Mouse (Mus musculus): ENCODE measurements around the gene Tmem258.
A peak's percentile ranks its signal among the peaks of the same experiment; 100 is the strongest.
"Not testable (repeated sequence)": the region's sequence is repeated elsewhere in the genome, so short reads cannot be mapped to it uniquely, and the experiment has no call there.

Tmem258 gene

GRCm38 (mm10) chr19:10203848-10204615 lies at the start of gene Tmem258, which contains the start of gene Fen1:
Tmem258 (plus strand) TSS chr19:10204014.
Fen1 (minus strand) TSS chr19:10204169.
- peak; percentile 85 to 94 for DNase-seq (ENCODE audit: low spot score in 2 of 2)

- DNase-seq (ENCODE audit: low spot score in 2 of 2) = no peak
Observed at GRCm38 (mm10) chr19:10157725-10158124, 46.1 kb upstream of the Tmem258 start.

GRCm38 (mm10) chr19:10163896-10164295 lies 39.9 kb upstream of the Tmem258 start:
- DNase-seq (ENCODE audit: low spot score in 2 of 2) = no peak

- not testable (repeated sequence) for DNase-seq (ENCODE audit: low spot score in 2 of 2)
Observed at GRCm38 (mm10) chr19:10165928-10166327, 37.9 kb upstream of the Tmem258 start.

GRCm38 (mm10) chr19:10167112-10167511 lies 36.7 kb upstream of the Tmem258 start:
- DNase-seq (ENCODE audit: low spot score in 2 of 2) = no peak

- DNase-seq (ENCODE audit: low spot score in 2 of 2) = no peak
Observed at GRCm38 (mm10) chr19:10167951-10168350, 35.9 kb upstream of the Tmem258 start.

GRCm38 (mm10) chr19:10168441-10168840 lies 35.4 kb upstream of the Tmem258 start:
- no peak for DNase-seq (ENCODE audit: low spot score in 2 of 2)

- no peak for DNase-seq (ENCODE audit: low spot score in 2 of 2)
Observed at GRCm38 (mm10) chr19:10169179-10169578, 34.6 kb upstream of the Tmem258 start.

- DNase-seq (ENCODE audit: low spot score in 2 of 2) = not testable (repeated sequence)
Observed at GRCm38 (mm10) chr19:10169692-10170330, 34.0 kb upstream of the Tmem258 start.

- DNase-seq (ENCODE audit: low spot score in 2 of 2) = no peak
Observed at GRCm38 (mm10) chr19:10170466-10170865, 33.3 kb upstream of the Tmem258 start.

- no peak for DNase-seq (ENCODE audit: low spot score in 2 of 2)
Observed at GRCm38 (mm10) chr19:10171359-10171758, 32.5 kb upstream of the Tmem258 start.

- DNase-seq (ENCODE audit: low spot score in 2 of 2) = no peak
Observed at GRCm38 (mm10) chr19:10171846-10172245, 32.0 kb upstream of the Tmem258 start.

GRCm38 (mm10) chr19:10173116-10173718 lies 30.6 kb upstream of the Tmem258 start:
- DNase-seq (ENCODE audit: low spot score in 2 of 2) = no peak

GRCm38 (mm10) chr19:10173844-10174539 lies 29.8 kb upstream of the Tmem258 start:
- DNase-seq (ENCODE audit: low spot score in 2 of 2) = no peak

GRCm38 (mm10) chr19:10174956-10175355 lies 28.9 kb upstream of the Tmem258 start:
- DNase-seq (ENCODE audit: low spot score in 2 of 2) = no peak

GRCm38 (mm10) chr19:10176477-10176876 lies 27.3 kb upstream of the Tmem258 start:
- no peak for DNase-seq (ENCODE audit: low spot score in 2 of 2)

- DNase-seq (ENCODE audit: low spot score in 2 of 2) = no peak
Observed at GRCm38 (mm10) chr19:10176941-10177372, 26.9 kb upstream of the Tmem258 start.

- no peak for DNase-seq (ENCODE audit: low spot score in 2 of 2)
Observed at GRCm38 (mm10) chr19:10181225-10181624, 22.6 kb upstream of the Tmem258 start.

GRCm38 (mm10) chr19:10182142-10182541 lies 21.7 kb upstream of the Tmem258 start:
- no peak for DNase-seq (ENCODE audit: low spot score in 2 of 2)

GRCm38 (mm10) chr19:10182670-10183298 lies 21.0 kb upstream of the Tmem258 start, which contains the start of gene Fads1:
Fads1 (plus strand) TSS chr19:10182888.
- peak; percentile 79 to 87 for DNase-seq (ENCODE audit: low spot score in 2 of 2)

GRCm38 (mm10) chr19:10183299-10183983 lies 20.4 kb upstream of the Tmem258 start:
- DNase-seq (ENCODE audit: low spot score in 2 of 2) = peak; percentile 58 to 59
